Mouse (Mus musculus): ENCODE results near the gene Mmp17. TPM values are rescaled to one million over a fixed set of nuclear protein-coding genes. Genes with fewer than 3 reads are reported as not detected.

Gene Mmp17
- polyA plus RNA-seq, 1 experiment from 2014 or later: 4.6 TPM

DNA sequence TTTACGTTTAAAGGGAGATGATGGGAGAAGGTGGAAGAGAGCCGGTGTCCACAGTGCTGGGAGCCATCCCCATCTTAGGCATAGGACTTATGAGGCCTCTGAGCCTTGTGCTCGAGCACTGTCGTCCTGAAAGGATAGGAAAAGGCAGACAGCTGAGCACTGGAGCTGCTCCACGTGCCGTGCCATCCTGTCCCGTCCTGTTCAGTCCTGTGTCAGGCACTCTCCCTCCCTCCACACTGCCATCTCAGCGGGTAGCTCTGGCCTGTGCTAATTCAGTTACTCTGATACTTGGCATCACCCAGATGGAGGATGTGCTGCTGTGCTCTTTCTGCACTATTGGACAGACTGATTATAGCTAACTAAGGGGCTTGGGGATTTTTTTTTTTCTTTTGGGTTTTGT is 21.6 kb upstream of the Mmp17 start:
- Histone ChIP-seq H3K4me3 (replicated peaks) (no peak overlapping the region), H3K9me3 (no peaks in the 10 kb centered on the region), H3K36me3 (peaks cover 47% of the 10 kb centered on the region), H3K27ac (no peak overlapping the region), H3K4me2 (replicated peaks) (no peak overlapping the region), H3K27me3 (replicated peaks) (no peaks in the 10 kb centered on the region), H3K4me1 (replicated peaks) (no peaks in the 10 kb centered on the region), H3K9ac (no peak overlapping the region)
- no peak for ATAC-seq
- WGBS: 95% methylated on average over 8 of the region's 8 CpGs

DNA sequence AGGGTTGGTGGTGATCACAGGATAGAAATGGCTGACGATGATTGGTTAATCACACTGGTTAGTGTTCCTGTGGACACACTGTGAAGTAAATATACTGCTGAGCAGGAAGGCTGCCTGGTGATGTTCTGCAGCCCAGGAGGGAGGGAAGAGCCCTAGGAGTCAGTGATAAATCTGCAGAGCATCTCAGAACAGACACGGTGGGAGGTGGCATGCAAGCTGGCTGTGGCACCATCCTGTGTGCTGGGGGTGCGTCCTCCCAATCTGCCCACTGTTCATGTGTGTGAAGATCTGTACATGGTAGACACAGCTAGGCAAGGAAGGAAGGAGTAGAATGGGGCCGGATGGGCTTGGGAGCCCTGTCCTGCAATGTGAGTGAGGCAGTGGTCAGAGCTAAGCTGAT is 15.4 kb upstream of the Mmp17 start:
- Histone ChIP-seq H3K27ac (no peak overlapping the region), H3K4me1 (replicated peaks) (no peaks in the 10 kb centered on the region), H3K4me3 (replicated peaks) (no peak overlapping the region), H3K4me2 (replicated peaks) (no peak overlapping the region), H3K9me3 (no peaks in the 10 kb centered on the region), H3K9ac (no peak overlapping the region), H3K36me3 (peaks cover 59% of the 10 kb centered on the region), H3K27me3 (replicated peaks) (no peaks in the 10 kb centered on the region)
- no peak for ATAC-seq
- 92% methylated on average over 4 of the region's 4 CpGs for WGBS

DNA sequence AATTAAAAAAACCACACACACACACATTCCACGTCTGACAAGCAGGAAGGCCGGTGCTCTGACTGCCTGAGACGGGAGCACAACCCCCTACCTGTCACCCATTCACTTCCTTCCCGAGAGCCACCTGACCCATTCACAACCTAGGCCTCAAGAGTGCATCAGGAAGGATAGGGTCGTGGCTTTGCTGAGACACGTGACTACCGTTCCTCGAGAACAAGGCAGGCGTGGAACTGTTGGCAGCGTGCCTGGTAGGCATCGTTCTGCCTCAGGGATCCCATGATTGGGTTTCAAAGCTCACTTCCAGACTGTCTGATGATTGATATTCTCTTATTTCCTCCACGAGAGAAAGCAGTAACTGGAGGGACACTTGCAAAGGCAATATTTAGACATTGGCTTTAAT is 5.8 kb upstream of the Mmp17 start:
- 56% methylated on average over 12 of the region's 12 CpGs for WGBS
- Histone ChIP-seq H3K9me3 (no peaks in the 10 kb centered on the region), H3K36me3 (no peaks in the 10 kb centered on the region), H3K4me2 (replicated peaks) (no peak overlapping the region), H3K9ac (no peak overlapping the region), H3K27me3 (replicated peaks) (peaks cover 15% of the 10 kb centered on the region; the same call in 1 of the 2 replicates), H3K27ac (no peak overlapping the region), H3K4me3 (replicated peaks) (no peak overlapping the region), H3K4me1 (replicated peaks) (peaks cover 2% of the 10 kb centered on the region; the same call in 1 of the 2 replicates)
- ATAC-seq: no peak

DNA sequence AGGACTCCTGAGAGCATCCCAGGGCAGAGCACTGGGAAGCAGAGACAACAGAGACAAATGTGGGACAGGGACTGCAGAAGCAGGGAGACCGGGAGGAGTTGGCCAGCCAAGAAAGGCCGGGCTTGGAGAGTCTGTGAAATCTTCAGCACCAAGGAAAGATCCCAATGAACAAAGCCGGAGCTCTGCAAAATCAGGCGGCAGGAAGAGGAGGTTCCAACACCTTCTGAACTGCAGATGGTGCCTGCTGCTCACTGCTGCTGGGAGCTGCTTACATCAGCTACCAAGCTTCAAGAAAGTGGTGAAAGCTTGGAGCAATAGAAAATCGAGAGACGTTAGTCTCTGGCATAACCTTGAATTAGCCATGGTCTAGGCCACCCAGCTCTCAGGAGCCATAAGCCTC is 3.9 kb upstream of the Mmp17 start:
- no peaks in the 10 kb centered on the region for H3K36me3 ChIP-seq
- no peak overlapping the region for H3K4me2 ChIP-seq (replicated peaks)
- 9% methylated on average over 6 of the region's 6 CpGs for WGBS
- ATAC-seq: no peak
- no peak overlapping the region for H3K27ac ChIP-seq
- peaks cover 18% of the 10 kb centered on the region for H3K27me3 ChIP-seq (replicated peaks)
- peaks cover 13% of the 10 kb centered on the region for H3K4me1 ChIP-seq (replicated peaks)
- no peaks in the 10 kb centered on the region for H3K9me3 ChIP-seq
- H3K9ac ChIP-seq: no peak overlapping the region
- no peak overlapping the region for H3K4me3 ChIP-seq (replicated peaks)

DNA sequence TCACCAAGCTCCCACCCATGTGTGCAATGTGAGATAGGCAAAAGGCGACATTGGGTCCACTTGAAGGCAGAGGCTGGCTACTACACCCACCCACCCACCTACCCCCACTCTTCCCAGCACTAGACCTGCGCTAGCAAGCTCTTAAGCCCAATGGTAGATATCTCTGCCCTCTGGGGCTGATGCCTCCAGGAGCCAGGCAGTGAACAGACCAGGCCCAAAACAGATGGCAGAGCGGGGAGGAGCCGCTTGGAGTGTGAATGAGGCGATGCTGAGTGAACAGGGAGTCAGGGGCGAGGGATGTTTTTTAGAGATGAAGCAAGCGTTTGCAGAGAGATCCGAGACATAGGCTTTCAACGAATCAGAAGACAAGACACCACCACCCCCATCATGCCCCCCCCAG is 3.4 kb upstream of the Mmp17 start:
- peaks cover 18% of the 10 kb centered on the region for H3K4me1 ChIP-seq (replicated peaks)
- no peak for ATAC-seq
- 73% methylated on average over 9 of the region's 9 CpGs for WGBS
- H3K9me3 ChIP-seq: no peaks in the 10 kb centered on the region
- peaks cover 23% of the 10 kb centered on the region for H3K27me3 ChIP-seq (replicated peaks)
- no peak overlapping the region for H3K4me3 ChIP-seq (replicated peaks)
- H3K27ac ChIP-seq: no peak overlapping the region
- no peak overlapping the region for H3K9ac ChIP-seq
- no peak overlapping the region for H3K4me2 ChIP-seq (replicated peaks)
- no peaks in the 10 kb centered on the region for H3K36me3 ChIP-seq

DNA sequence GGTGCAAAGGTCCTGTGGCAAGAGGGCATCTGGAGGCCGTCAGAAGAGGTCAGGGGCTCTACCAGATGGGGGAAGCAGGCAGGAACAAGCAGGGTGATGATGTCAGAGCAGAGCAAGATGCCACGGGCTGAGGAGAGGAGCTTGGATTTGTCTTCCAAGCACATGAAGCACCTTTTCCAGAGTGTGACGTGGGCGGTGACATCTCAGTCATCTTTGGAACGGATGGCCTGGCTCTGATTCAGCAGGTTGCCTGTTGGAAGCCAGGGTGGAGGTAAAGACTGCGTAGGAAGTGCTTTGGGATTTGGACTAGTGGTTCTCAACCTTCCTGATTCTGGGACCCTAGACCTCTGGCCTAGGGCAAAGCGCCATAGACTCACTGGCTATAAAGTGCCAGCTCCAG is 3.0 kb upstream of the Mmp17 start:
- no peak for ATAC-seq
- H3K36me3 ChIP-seq: no peaks in the 10 kb centered on the region
- no peak overlapping the region for H3K9ac ChIP-seq
- 65% methylated on average over 7 of the region's 7 CpGs for WGBS
- no peak overlapping the region for H3K4me3 ChIP-seq (replicated peaks)
- H3K27me3 ChIP-seq (replicated peaks): peaks cover 26% of the 10 kb centered on the region
- no peaks in the 10 kb centered on the region for H3K9me3 ChIP-seq
- H3K4me1 ChIP-seq (replicated peaks): peaks cover 22% of the 10 kb centered on the region
- H3K27ac ChIP-seq: no peak overlapping the region
- no peak overlapping the region for H3K4me2 ChIP-seq (replicated peaks)

DNA sequence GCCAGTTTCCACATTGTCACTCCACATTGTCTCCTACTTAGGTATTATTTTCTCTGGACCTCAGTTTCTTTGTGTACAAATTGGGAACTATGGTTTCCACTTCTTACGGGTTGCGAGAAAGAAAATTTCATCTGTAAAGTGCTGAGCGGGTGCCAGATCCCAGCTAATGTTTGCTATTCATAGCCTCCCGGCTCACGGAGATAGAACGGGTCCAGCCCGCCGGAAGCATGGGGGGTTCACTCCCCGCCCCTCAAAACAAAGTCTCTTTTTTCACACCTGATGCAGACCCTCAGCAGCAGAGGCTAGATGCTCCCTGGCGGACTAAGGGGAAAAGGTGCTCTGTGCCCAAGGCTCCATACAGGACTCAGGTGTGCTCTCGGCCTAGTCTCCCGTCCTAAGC is 638 bp upstream of the Mmp17 start:
- Histone ChIP-seq H3K9ac (peak overlapping the region; percentile 56), H3K27me3 (replicated peaks) (peaks cover 31% of the 10 kb centered on the region), H3K4me3 (replicated peaks) (peak overlapping the region; percentile 66), H3K36me3 (no peaks in the 10 kb centered on the region), H3K4me2 (replicated peaks) (peak overlapping the region; percentile 98), H3K9me3 (no peaks in the 10 kb centered on the region), H3K27ac (no peak overlapping the region), H3K4me1 (replicated peaks) (peaks cover 27% of the 10 kb centered on the region)
- ATAC-seq: no peak; the same call in 1 of the 2 replicates
- WGBS: 5% methylated on average over 12 of the region's 12 CpGs

DNA sequence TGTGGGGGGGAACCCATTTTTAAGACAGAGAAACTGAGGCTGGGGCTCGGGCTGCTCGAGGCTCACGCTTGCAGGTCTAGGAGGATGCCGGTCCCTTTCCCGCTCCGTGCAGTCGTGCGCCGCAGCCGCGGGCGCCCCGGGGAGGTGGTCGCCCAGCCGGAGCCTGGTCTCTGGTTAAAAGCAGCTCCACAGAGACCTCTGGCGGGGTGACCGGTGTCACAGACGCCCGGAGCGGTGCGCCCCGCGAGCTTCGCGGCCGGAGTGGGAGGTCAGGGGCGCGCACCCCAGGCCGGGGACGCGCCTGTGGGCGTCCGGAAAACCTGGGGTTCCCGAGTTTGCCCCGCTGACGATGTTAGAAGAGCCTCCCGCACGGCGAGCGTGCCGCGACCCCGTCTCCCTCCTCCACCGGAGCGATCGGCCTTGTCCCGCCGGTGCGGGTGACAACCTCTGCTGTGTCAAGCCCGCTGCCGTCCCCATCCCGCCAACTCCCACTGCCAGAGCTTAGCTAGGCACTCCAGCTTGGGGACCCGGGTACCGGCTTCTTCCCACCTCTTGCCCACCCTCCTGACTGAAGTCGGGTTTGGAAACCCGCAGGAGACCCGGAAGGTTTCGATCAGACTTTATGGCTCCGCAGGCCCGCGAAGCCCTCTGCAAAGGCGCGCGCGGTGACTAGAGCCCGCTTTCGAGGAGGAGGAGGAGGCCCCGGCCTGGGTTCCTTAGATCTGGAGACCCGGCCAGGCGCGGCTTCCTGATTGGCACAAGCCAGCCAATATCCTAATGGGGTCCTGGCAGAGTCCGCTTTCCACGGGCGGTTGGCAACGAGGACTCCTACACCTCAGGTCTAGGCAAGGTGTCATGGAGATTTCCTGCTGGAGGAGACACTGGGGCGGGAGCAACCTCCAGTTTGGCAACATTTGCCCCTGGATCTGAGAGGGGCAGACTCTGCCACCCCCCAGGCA is 893 bp downstream of the Mmp17 start:
- under 1% methylated on average over 76 of the region's 76 CpGs for WGBS

DNA sequence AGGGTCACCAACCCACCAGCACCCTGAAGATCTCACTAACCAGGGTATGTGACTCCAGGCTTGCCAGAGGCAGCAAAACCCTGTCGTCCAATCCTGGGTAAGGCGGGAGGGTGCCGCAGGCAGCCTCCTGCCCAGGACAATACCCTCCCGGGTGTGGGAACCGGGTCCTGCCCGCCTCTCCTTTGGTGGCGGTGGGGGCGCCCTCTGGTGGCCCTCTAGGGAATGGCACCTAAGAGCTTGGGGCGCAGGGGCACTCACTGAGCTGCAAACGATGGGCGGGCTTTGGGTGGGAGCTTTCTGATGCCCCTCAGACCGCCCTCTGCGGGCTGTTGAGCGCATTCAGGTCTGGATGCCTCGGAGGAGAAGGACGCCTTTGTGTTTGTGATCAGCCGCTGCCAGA is 2.0 kb downstream of the Mmp17 start:
- H3K27ac ChIP-seq: no peak overlapping the region
- H3K36me3 ChIP-seq: no peaks in the 10 kb centered on the region
- ATAC-seq: peak; percentile 41

More for the DNA sequence above, 893 bp downstream of the Mmp17 start:
- H3K9ac ChIP-seq: peak overlapping the region; percentile 56
- H3K4me3 ChIP-seq (replicated peaks): peak overlapping the region; percentile 66
- peak overlapping the region; percentile 98 for H3K4me2 ChIP-seq (replicated peaks)
- no peak overlapping the region for H3K27ac ChIP-seq
- H3K9me3 ChIP-seq: no peaks in the 10 kb centered on the region
- peaks cover 27% of the 10 kb centered on the region for H3K4me1 ChIP-seq (replicated peaks)
- H3K36me3 ChIP-seq: no peaks in the 10 kb centered on the region
- H3K27me3 ChIP-seq (replicated peaks): peaks cover 34% of the 10 kb centered on the region
- ATAC-seq: peak; percentile 20

DNA sequence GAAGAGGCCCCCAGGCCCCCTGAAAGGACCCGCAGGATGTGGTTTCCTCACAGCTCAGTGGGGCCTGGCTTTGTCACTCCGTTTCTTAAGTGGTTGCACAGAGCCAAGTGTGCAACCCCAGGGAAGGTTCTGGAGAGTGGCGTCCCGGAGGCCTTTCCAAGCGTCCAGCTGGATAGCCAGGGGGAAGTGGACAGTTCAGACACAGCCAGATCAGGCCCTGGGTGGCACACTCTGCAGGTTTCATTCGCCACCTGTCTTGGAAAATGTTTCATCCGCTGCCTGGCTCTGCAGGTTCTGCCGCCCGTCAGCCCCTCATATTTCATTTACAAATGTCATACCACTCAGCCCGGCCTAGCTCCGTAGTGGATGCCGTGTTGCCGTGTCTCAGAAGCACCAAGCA is 2.5 kb downstream of the Mmp17 start:
- Histone ChIP-seq H3K4me3 (replicated peaks) (peak overlapping the region; percentile 12; the same call in 1 of the 2 replicates), H3K4me2 (replicated peaks) (peak overlapping the region; percentile 98), H3K27me3 (replicated peaks) (peaks cover 30% of the 10 kb centered on the region), H3K4me1 (replicated peaks) (peaks cover 27% of the 10 kb centered on the region), H3K27ac (no peak overlapping the region), H3K36me3 (no peaks in the 10 kb centered on the region), H3K9me3 (no peaks in the 10 kb centered on the region), H3K9ac (peak overlapping the region; percentile 43)
- ATAC-seq: no peak
- 52% methylated on average over 13 of the region's 13 CpGs for WGBS

More for the DNA sequence above, 2.0 kb downstream of the Mmp17 start:
- under 1% methylated on average over 17 of the region's 17 CpGs for WGBS
- Histone ChIP-seq H3K4me1 (replicated peaks) (peaks cover 27% of the 10 kb centered on the region), H3K4me2 (replicated peaks) (peak overlapping the region; percentile 98), H3K4me3 (replicated peaks) (peak overlapping the region; percentile 66), H3K9me3 (no peaks in the 10 kb centered on the region), H3K9ac (peak overlapping the region; percentile 43), H3K27me3 (replicated peaks) (peaks cover 31% of the 10 kb centered on the region)

DNA sequence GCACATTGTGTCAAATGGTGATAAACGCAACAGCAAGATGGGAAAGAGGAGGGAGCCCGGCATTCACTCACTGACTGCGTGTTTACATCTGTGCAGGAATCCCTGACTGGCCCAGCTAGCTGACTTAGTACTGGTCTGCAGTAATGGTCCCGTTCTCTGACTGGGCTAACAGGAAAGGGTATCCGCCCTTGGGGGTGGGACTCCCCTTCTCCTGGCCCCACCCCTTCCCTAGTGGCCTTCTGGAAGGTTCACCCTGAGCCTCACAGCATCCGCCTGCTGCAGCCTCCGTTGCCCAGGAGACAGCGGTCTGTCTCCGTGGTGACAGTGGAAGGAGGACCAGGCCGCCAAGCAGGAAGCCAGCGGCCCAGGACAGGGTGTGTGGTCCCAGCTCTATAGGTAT is 6.9 kb downstream of the Mmp17 start:
- no peak overlapping the region for H3K4me2 ChIP-seq (replicated peaks)
- H3K27ac ChIP-seq: no peak overlapping the region
- WGBS: 11% methylated on average over 11 of the region's 11 CpGs
- H3K4me1 ChIP-seq (replicated peaks): peaks cover 13% of the 10 kb centered on the region
- no peaks in the 10 kb centered on the region for H3K36me3 ChIP-seq
- H3K9ac ChIP-seq: no peak overlapping the region
- no peaks in the 10 kb centered on the region for H3K9me3 ChIP-seq
- peaks cover 9% of the 10 kb centered on the region for H3K27me3 ChIP-seq (replicated peaks)
- ATAC-seq: no peak
- H3K4me3 ChIP-seq (replicated peaks): no peak overlapping the region

DNA sequence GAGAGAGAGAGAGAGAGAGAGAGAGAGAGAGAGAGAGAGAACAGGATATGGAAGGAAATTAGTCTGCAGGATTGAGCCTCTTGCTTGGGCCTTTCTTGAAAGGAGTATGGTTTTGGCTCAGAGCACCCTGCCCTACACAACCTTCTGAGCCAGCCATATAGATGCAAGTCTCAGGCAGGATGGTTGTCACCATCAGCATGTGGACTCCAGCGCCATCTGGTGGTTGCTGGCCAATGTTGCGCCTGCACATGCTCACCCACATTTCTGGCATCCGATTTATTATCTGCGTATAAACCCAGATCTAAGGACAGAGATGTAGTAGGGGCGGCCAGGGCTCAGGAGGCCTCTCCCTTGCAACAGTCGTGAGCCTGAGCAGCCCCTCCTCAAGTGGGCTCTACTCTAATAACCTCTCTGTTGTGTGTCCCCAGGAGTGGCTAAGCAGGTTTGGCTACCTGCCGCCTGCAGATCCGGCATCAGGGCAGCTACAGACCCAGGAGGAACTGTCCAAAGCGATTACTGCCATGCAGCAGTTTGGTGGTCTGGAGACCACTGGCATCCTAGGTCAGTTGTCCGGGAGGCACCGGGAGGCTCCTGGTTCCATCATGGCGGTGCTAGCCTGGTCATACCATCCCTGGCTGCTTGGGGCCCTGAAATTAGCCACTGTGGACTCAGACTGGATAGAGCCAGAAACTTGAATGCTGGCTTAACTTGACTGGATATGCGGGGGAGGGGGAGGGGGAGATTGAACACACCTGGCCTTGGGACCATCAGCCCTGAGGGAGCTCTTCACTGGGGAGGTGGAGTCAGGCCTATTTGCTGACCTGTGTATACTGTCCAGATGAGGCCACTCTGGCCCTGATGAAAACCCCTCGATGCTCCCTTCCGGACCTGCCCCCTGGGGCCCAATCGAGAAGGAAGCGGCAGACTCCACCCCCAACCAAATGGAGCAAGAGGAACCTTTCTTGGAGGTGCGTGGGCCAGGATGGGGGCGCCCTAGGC is 10.4 kb downstream of the Mmp17 start:
- no peak overlapping the region for H3K4me3 ChIP-seq (replicated peaks)
- no peak overlapping the region for H3K27ac ChIP-seq
- no peaks in the 10 kb centered on the region for H3K36me3 ChIP-seq
- no peaks in the 10 kb centered on the region for H3K27me3 ChIP-seq (replicated peaks)
- H3K9me3 ChIP-seq: no peaks in the 10 kb centered on the region
- H3K4me2 ChIP-seq (replicated peaks): 0 out of 2 replicates have a peak overlapping the region, but pooled peaks have one; percentile 16
- no peak overlapping the region for H3K9ac ChIP-seq
- H3K4me1 ChIP-seq (replicated peaks): 0 out of 2 replicates have a peak, but pooled peaks cover 8% of the 10 kb centered on the region
- 34% methylated on average over 19 of the region's 19 CpGs for WGBS
- peak; percentile 74 for ATAC-seq
